Mouse (Mus musculus): Measurements from ENCODE around the gene Pcgf6.
"Not testable (repeated sequence)": the region's sequence is repeated elsewhere in the genome, so short reads cannot be mapped to it uniquely, and the experiment has no call there.

Pcgf6 gene

GRCm38 (mm10) chr19:46998168-46998870 is 52.4 kb downstream of the Pcgf6 start:
- no peak for DNase-seq (ENCODE audit: low spot score)

GRCm38 (mm10) chr19:46996095-46996494 is 54.6 kb downstream of the Pcgf6 start:
- no peak for DNase-seq (ENCODE audit: low spot score)

GRCm38 (mm10) chr19:46992329-46992728 is 58.4 kb downstream of the Pcgf6 start:
- DNase-seq (ENCODE audit: low spot score), result not testable (repeated sequence)

GRCm38 (mm10) chr19:46991145-46991544 is 59.6 kb downstream of the Pcgf6 start:
- peak; percentile 60 for DNase-seq (ENCODE audit: low spot score)

GRCm38 (mm10) chr19:46990625-46991024 is 60.1 kb downstream of the Pcgf6 start:
- DNase-seq (ENCODE audit: low spot score), result not testable (repeated sequence)

GRCm38 (mm10) chr19:46990153-46990518 is 60.6 kb downstream of the Pcgf6 start:
- no peak for DNase-seq (ENCODE audit: low spot score)

GRCm38 (mm10) chr19:46989479-46990152 is 61.1 kb downstream of the Pcgf6 start:
- no peak for DNase-seq (ENCODE audit: low spot score)

- no peak for DNase-seq (ENCODE audit: low spot score)
Observed at GRCm38 (mm10) chr19:46988231-46989087, 62.2 kb downstream of the Pcgf6 start.

- no peak for DNase-seq (ENCODE audit: low spot score)
Observed at GRCm38 (mm10) chr19:46987646-46988045, 63.1 kb downstream of the Pcgf6 start.

- DNase-seq (ENCODE audit: low spot score), result no peak
Observed at GRCm38 (mm10) chr19:46984726-46985622, 65.7 kb downstream of the Pcgf6 start.

- DNase-seq (ENCODE audit: low spot score), result no peak
Observed at GRCm38 (mm10) chr19:46983966-46984380, 66.7 kb downstream of the Pcgf6 start.
